Mouse (Mus musculus) cerebellum, postnatal 14 days (tissue): Measurements from ENCODE around the gene Olfr601.
"Not testable (repeated sequence)": the region's sequence is repeated elsewhere in the genome, so short reads cannot be mapped to it uniquely, and the experiment has no call there.

Experiments
- DNase-seq, 2 experiments: peaks; one replicate each; pipeline ENCODE4 v3.0.0; 2021; ENCODE audit warnings: mixed read lengths in 2 of 2

The Olfr601 gene

GRCm38 (mm10) chr7:103362555-103362954, at the start of gene Olfr601:
TSS of gene Olfr601 (minus strand) at chr7:103362655.
- no peak for DNase-seq

GRCm38 (mm10) chr7:103406521-103407055, 44.1 kb upstream of the Olfr601 start:
- DNase-seq = not testable (repeated sequence)

- DNase-seq = no peak
Observed at GRCm38 (mm10) chr7:103398981-103399380, 36.5 kb upstream of the Olfr601 start.

GRCm38 (mm10) chr7:103397758-103398157, 35.3 kb upstream of the Olfr601 start:
- DNase-seq = no peak

- no peak for DNase-seq
Observed at GRCm38 (mm10) chr7:103386077-103386476, 23.6 kb upstream of the Olfr601 start, which contains the start of gene Olfr603. TSS of gene Olfr603 (minus strand) at chr7:103386177.

GRCm38 (mm10) chr7:103349569-103349968, 12.9 kb downstream of the Olfr601 start, which contains the start of gene Olfr600:
TSS of gene Olfr600 (minus strand) at chr7:103349669.
- no peak for DNase-seq

GRCm38 (mm10) chr7:103335617-103336016, 26.8 kb downstream of the Olfr601 start, which contains the start of gene Olfr599:
TSS of gene Olfr599 (plus strand) at chr7:103335917.
- no peak for DNase-seq

GRCm38 (mm10) chr7:103323268-103323667, 39.2 kb downstream of the Olfr601 start, which contains the start of gene Olfr598:
TSS of gene Olfr598 (plus strand) at chr7:103323568.
- no peak for DNase-seq

- not testable (repeated sequence) for DNase-seq
Observed at GRCm38 (mm10) chr7:103316015-103316414, 46.4 kb downstream of the Olfr601 start, which contains the start of gene Olfr597. TSS of gene Olfr597 (plus strand) at chr7:103316315.
